Mouse (Mus musculus) mature B cell (primary cell): ENCODE results near the gene Lima1.

ENCODE experiments used
- in situ Hi-C: fragments of 300-500 bp; cut with MboI; formaldehyde crosslinking; loops from 2 replicates; pipeline ENCODE4 v1.14.3; 2019

Lima1 gene

DNA sequence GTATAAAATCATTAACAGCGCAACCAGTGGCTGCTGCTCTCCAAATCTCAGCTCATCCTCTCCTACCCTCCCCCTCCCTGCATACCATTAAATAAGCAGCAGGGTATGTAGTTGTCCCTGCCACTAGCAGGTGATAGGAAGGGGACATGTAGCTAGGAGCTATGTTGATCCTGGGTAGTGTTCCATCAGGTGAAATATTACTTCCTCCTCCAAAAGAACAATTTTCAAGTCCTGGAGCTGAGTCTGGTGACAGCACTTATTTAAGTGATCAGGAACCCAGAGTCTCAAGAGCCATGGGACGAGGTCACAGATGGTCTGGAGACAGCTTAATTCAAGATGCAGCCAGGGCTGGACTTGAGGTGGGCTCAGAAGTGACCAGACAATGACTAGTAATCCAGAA, 139.6 kb downstream of the Lima1 start:
- in situ Hi-C loops, result no loop called here

DNA sequence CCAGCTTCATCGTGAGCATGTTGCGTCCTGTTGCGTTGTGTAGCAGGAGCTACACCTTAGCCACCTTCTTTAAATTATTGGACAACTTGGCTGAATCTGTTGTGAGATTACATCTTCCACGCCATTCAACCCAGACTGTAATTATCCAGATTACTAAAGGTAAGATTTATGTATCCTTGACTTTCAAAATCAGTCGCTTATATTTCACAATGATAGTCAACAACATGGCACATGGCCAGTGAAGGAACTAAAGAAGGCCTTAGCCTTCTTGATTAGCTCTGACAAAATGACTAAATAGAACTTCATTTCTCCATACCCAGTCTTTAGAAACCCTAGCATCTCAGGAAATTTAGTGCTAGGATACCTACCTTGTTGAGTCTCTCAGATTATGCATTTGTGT, 142.1 kb downstream of the Lima1 start:
- in situ Hi-C loops, result no loop called here

GRCm38 (mm10) chr15:99731678-99732077, 143.6 kb downstream of the Lima1 start:
- in situ Hi-C loops, result no loop called here

DNA sequence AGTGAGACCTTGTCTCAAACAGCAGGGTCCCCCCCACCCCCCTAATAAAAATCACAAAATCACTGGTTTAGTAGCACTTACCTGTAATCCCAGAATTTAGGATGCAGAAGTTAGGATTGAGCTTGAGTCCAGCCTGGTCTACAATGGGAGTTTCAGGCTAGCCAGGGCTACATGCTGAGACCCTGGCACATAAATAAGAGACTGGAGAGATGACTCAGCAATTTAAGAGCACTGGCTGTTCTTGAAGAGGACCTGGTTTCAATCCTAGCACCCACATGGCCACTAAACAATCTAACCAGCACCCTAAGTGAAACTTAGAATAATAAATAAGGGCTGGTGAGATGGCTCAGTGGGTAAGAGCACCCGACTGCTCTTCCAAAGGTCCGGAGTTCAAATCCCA, 144.1 kb downstream of the Lima1 start:
- in situ Hi-C loops, result no loop called here

GRCm38 (mm10) chr15:99729056-99729783, 146.0 kb downstream of the Lima1 start:
- in situ Hi-C loops, result no loop called here
